Mouse (Mus musculus): ENCODE measurements around the gene Rnf8.
"Not testable (repeated sequence)": the region's sequence is repeated elsewhere in the genome, so short reads cannot be mapped to it uniquely, and the experiment has no call there.

- TF ChIP-seq POLR2A (IDR thresholded peaks at IDR 0.05; ENCODE audit: borderline replicate concordance, control insufficient read depth, low read depth, low read length); CTCF (IDR thresholded peaks at IDR 0.05; ENCODE audit: control insufficient read depth, insufficient read depth, low read length): not testable (repeated sequence)
These were observed 1.1 kb upstream of the Rnf8 start for GRCm38 (mm10) chr17:29613453-29613852.

Measured in bone marrow, adult 2 months (tissue).